ENCODE assay signal across 9 mouse cellular contexts in the genomic region with DNA sequence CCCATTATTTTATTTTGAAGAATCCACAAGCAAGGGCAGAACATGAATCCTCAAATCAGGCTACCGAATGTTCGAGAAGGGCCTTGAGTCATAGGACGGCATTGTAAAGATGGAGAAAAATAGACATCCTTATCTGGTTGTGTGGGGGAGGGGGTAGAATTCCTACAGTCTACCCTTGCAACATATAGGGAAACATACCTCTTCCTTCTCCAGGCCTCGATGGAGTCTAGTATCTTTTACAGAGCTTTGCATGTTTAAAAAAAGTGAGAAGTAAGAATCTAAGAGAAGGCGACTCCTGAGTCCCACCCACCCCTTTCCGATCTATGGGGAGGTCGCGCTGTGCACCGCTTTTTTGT. TPM values are rescaled to one million over a fixed set of nuclear protein-coding genes. Genes with fewer than 3 reads are reported as not detected.
A peak's percentile ranks its signal among the peaks of the same experiment; 100 is the strongest.
DNase-seq lines count a peak whose midpoint lies in the region; ATAC-seq lines count a peak whose summit lies in the region.
"Had no signal": no experiment of that assay in that cellular context is flagged by ENCODE, and none has a peak within 500 bp of the region (broad histone marks: within the 10 kb centered on the region; RNA-seq: fewer than 3 reads in every experiment).

No protein-coding gene starts in this region.

- no peaks in the 10 kb centered on the region; the same call in 1 of the 2 replicates for H3K4me1 ChIP-seq in embryonic facial prominence, embryonic 12.5 days
- peaks cover 10% of the 10 kb centered on the region; the same call in 1 of the 2 replicates for H3K4me1 ChIP-seq in hindbrain, embryonic 14.5 days (replicated peaks; ENCODE audit: control insufficient read depth, insufficient read depth, low read length)
- peaks cover 12% of the 10 kb centered on the region for H3K4me1 ChIP-seq in midbrain, embryonic 16.5 days (ENCODE audit: control insufficient read depth, insufficient read depth, low read length)

- peak overlapping the region; percentile 74 for H3K4me2 ChIP-seq in embryonic facial prominence, embryonic 12.5 days (replicated peaks)
- peak overlapping the region; percentile 53 for H3K4me2 ChIP-seq in hindbrain, embryonic 14.5 days (replicated peaks)
- peak overlapping the region; percentile 76 for H3K4me2 ChIP-seq in midbrain, embryonic 16.5 days (ENCODE audit: low read length)

- peak; percentile 9 to 11 for DNase-seq in left cerebral cortex, adult 18-20 months (ENCODE audit: low spot score in 2 of 2)
- no peak for DNase-seq in left cerebral cortex, adult 11 months (ENCODE audit: low spot score)
- peak; percentile 54 for DNase-seq in hindbrain, embryonic 14.5 days (ENCODE audit: low spot score)
- no peak for DNase-seq in cerebellum, postnatal 14 days
- DNase-seq in kidney, adult 8-10 months = no peak

- H3K4me3 ChIP-seq in embryonic facial prominence, embryonic 12.5 days = peak overlapping the region; percentile 73
- peak overlapping the region; percentile 91 for H3K4me3 ChIP-seq in hindbrain, embryonic 14.5 days (replicated peaks; ENCODE audit: low read length)
- H3K4me3 ChIP-seq in midbrain, embryonic 16.5 days (ENCODE audit: low read depth, low read length) = peak overlapping the region; percentile 94

- peak overlapping the region; percentile 80 for H3K9ac ChIP-seq in embryonic facial prominence, embryonic 12.5 days
- H3K9ac ChIP-seq in hindbrain, embryonic 14.5 days = peak overlapping the region; percentile 92
- peak overlapping the region; percentile 90 for H3K9ac ChIP-seq in midbrain, embryonic 16.5 days (ENCODE audit: low read depth, low read length)

- H3K9me3 ChIP-seq in embryonic facial prominence, embryonic 12.5 days = no peaks in the 10 kb centered on the region
- no peaks in the 10 kb centered on the region for H3K9me3 ChIP-seq in hindbrain, embryonic 14.5 days (ENCODE audit: control insufficient read depth, low read length)
- no peaks in the 10 kb centered on the region for H3K9me3 ChIP-seq in midbrain, embryonic 16.5 days (replicated peaks; ENCODE audit: control insufficient read depth, low read length, poor library complexity, severe bottlenecking)

- ATAC-seq in embryonic facial prominence, embryonic 12.5 days (ENCODE audit: insufficient number of reproducible peaks, insufficient read depth, low FRiP score, low TSS enrichment) = peak; percentile 25; the same call in 1 of the 2 replicates
- peak; percentile 56 for ATAC-seq in hindbrain, embryonic 14.5 days (ENCODE audit: low FRiP score)
- ATAC-seq in midbrain, embryonic 16.5 days = peak; percentile 63
- ATAC-seq in granulocyte monocyte progenitor cell, adult 5-6 weeks (replicated peaks; ENCODE audit: poor library complexity, severe bottlenecking) = no peak

- no peaks in the 10 kb centered on the region for H3K36me3 ChIP-seq in embryonic facial prominence, embryonic 12.5 days
- no peaks in the 10 kb centered on the region for H3K36me3 ChIP-seq in hindbrain, embryonic 14.5 days (replicated peaks; ENCODE audit: control insufficient read depth, insufficient read depth)
- no peaks in the 10 kb centered on the region for H3K36me3 ChIP-seq in midbrain, embryonic 16.5 days (ENCODE audit: control insufficient read depth, insufficient read depth, low read length)

- H3K27ac ChIP-seq in embryonic facial prominence, embryonic 12.5 days = peak overlapping the region; percentile 91; the same call in 1 of the 2 replicates
- H3K27ac ChIP-seq in hindbrain, embryonic 14.5 days = peak overlapping the region; percentile 96
- peak overlapping the region; percentile 97 for H3K27ac ChIP-seq in midbrain, embryonic 16.5 days (ENCODE audit: low read length)
- H3K27ac ChIP-seq: macrophage had no signal

- 6% methylated on average over 9 of the region's 9 CpGs for WGBS in embryonic facial prominence, embryonic 12.5 days
- 3% methylated on average over 9 of the region's 9 CpGs for WGBS in hindbrain, embryonic 14.5 days
- 2% methylated on average over 9 of the region's 9 CpGs for WGBS in midbrain, embryonic 16.5 days

- no peaks in the 10 kb centered on the region for H3K27me3 ChIP-seq in embryonic facial prominence, embryonic 12.5 days
- H3K27me3 ChIP-seq in hindbrain, embryonic 14.5 days (ENCODE audit: control insufficient read depth, insufficient read depth, low read length) = no peaks in the 10 kb centered on the region
- H3K27me3 ChIP-seq in midbrain, embryonic 16.5 days (ENCODE audit: control insufficient read depth, insufficient read depth, low read depth, low read length) = no peaks in the 10 kb centered on the region

RNA-seq across cellular contexts. Expression of a gene that starts 0.4 kb away (rescaled TPM):
- total RNA-seq in left cerebral cortex, adult 18-20 months (2021) = 10 to 100 TPM; 30.0 to 31.9 TPM
- 7.5 and 8.6 TPM in 2 replicates for polyA plus RNA-seq in embryonic facial prominence, embryonic 12.5 days (2016; fragmentation: Nextera tagmentation; extraction: Ambion mirVana)
- polyA plus RNA-seq in hindbrain, embryonic 14.5 days (2014; fragmentation: Nextera tagmentation; extraction: Ambion mirVana) = 12.2 and 13.8 TPM in 2 replicates
- polyA plus RNA-seq in midbrain, embryonic 16.5 days (2015; fragmentation: Nextera tagmentation; extraction: Ambion mirVana) = 14.9 and 21.0 TPM in 2 replicates
- not detected in 2 replicates for total RNA-seq in granulocyte monocyte progenitor cell, adult 5-6 weeks (2014; fragmentation: Nextera tagmentation)
- not detected in 2 replicates for total RNA-seq in granulocyte monocyte progenitor cell, adult 5-6 weeks (2017)
- polyA plus RNA-seq: macrophage had no signal

Comparison
In these comparisons a context has a peak if more than half of its experiments do, and no peak if none do; other contexts are left out.
1. DNase-seq: peak in left cerebral cortex, adult 18-20 months (2 of 2) and hindbrain, embryonic 14.5 days (single experiment); none in left cerebral cortex, adult 11 months (single experiment), cerebellum, postnatal 14 days (0 of 2) and kidney, adult 8-10 months (0 of 2).
2. Peak in every context shown above with its lines, with median percentiles within 50 percentile points of each other: H3K27ac ChIP-seq, H3K4me2 ChIP-seq, H3K4me3 ChIP-seq and H3K9ac ChIP-seq.